In the genomic region with DNA sequence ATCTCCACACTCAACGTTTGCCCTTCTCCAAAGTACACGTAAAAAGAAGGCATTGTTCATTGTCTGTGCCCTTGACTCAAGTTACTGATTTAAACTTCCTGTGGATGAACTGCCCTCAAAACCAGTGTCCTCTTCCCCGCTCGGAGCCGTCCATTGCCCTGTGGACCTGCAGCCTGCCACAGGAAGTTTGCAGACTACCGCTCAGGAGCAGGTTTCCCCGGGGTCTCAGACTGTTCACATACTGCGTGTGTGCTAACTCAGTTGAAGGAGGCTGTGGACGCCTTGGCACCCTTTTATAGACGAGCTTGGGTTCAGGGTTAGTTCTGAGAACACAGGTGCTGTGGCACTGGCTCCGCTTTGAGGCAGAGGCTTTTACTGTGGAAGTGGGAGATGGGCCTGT, we compare ENCODE assay signal across 11 mouse cellular contexts. TPM values are rescaled to one million over a fixed set of nuclear protein-coding genes. Genes with fewer than 3 reads are reported as not detected.
DNase-seq lines count a peak whose midpoint lies in the region; ATAC-seq and TF ChIP-seq lines count a peak whose summit lies in the region.
"Had no signal": no experiment of that assay in that cellular context is flagged by ENCODE, and none has a peak within 500 bp of the region (broad histone marks: within the 10 kb centered on the region; RNA-seq: fewer than 3 reads in every experiment).

No protein-coding gene starts in this region.

- no peak for TF ChIP-seq POLR2A in testis, adult 2 months (IDR thresholded peaks at IDR 0.05; ENCODE audit: control insufficient read depth, low read depth, low read length)

- H3K4me1 ChIP-seq in heart, postnatal 0 days (ENCODE audit: control insufficient read depth, insufficient read depth), result peaks cover 16% of the 10 kb centered on the region
- H3K4me1 ChIP-seq in lung, embryonic 16.5 days (replicated peaks; ENCODE audit: control insufficient read depth, insufficient read depth, low read length), result peaks cover 24% of the 10 kb centered on the region
- H3K4me1 ChIP-seq in embryonic facial prominence, embryonic 15.5 days, result peaks cover 34% of the 10 kb centered on the region
- H3K4me1 ChIP-seq in testis, adult 2 months (ENCODE audit: control insufficient read depth, insufficient read depth, low read length), result peaks cover 10% of the 10 kb centered on the region

- DNase-seq in heart, postnatal 0 days (ENCODE audit: low spot score), result no peak
- no peak for DNase-seq in heart, adult 8-10 months (ENCODE audit: low spot score)
- no peak for DNase-seq in lung, postnatal 4 days
- DNase-seq in thymus, postnatal 10 days (ENCODE audit: low spot score in 2 of 2), result no peak
- DNase-seq: gastrocnemius, postnatal 25 days; right cerebral cortex, adult 18-20 months had no signal

- peaks cover 17% of the 10 kb centered on the region for H3K36me3 ChIP-seq in heart, postnatal 0 days (replicated peaks; ENCODE audit: control insufficient read depth, insufficient read depth, low read length)
- H3K36me3 ChIP-seq in lung, embryonic 16.5 days (ENCODE audit: control insufficient read depth, insufficient read depth, low read length), result no peaks in the 10 kb centered on the region
- H3K36me3 ChIP-seq in embryonic facial prominence, embryonic 15.5 days, result peaks cover 35% of the 10 kb centered on the region
- no peaks in the 10 kb centered on the region; the same call in 1 of the 2 replicates for H3K36me3 ChIP-seq in testis, adult 2 months (ENCODE audit: control insufficient read depth, insufficient read depth, low read length)

- no peak overlapping the region for H3K9ac ChIP-seq in heart, postnatal 0 days (replicated peaks; ENCODE audit: low read depth, low read length)
- H3K9ac ChIP-seq in lung, embryonic 16.5 days (ENCODE audit: low read length), result no peak overlapping the region
- no peak overlapping the region for H3K9ac ChIP-seq in embryonic facial prominence, embryonic 15.5 days
- H3K9ac ChIP-seq: forebrain, embryonic 13.5 days had no signal

- TF ChIP-seq EP300 in heart, postnatal 0 days (IDR thresholded peaks at IDR 0.05; ENCODE audit: low read depth), result no peak

- no peaks in the 10 kb centered on the region for H3K27me3 ChIP-seq in heart, postnatal 0 days (ENCODE audit: control insufficient read depth, insufficient read depth, low read length)
- no peaks in the 10 kb centered on the region for H3K27me3 ChIP-seq in lung, embryonic 16.5 days (ENCODE audit: control insufficient read depth, insufficient read depth, low read depth, low read length)
- H3K27me3 ChIP-seq in embryonic facial prominence, embryonic 15.5 days, result no peaks in the 10 kb centered on the region
- no peaks in the 10 kb centered on the region for H3K27me3 ChIP-seq in testis, adult 2 months (ENCODE audit: control insufficient read depth, insufficient read depth, low read length)
- H3K27me3 ChIP-seq: forebrain, embryonic 13.5 days had no signal

- WGBS in heart, postnatal 0 days, result 51% methylated on average over 11 of the region's 11 CpGs
- 51% methylated on average over 11 of the region's 11 CpGs for WGBS in lung, embryonic 16.5 days
- WGBS in embryonic facial prominence, embryonic 15.5 days, result 53% methylated on average over 11 of the region's 11 CpGs

- no peak overlapping the region for H3K4me2 ChIP-seq in heart, postnatal 0 days (ENCODE audit: low read depth, low read length)
- no peak overlapping the region for H3K4me2 ChIP-seq in lung, embryonic 16.5 days (ENCODE audit: low read depth, low read length)
- H3K4me2 ChIP-seq in embryonic facial prominence, embryonic 15.5 days (replicated peaks), result no peak overlapping the region
- H3K4me2 ChIP-seq: forebrain, embryonic 13.5 days had no signal

- H3K4me3 ChIP-seq in heart, postnatal 0 days (ENCODE audit: low read depth, low read length), result no peak overlapping the region
- H3K4me3 ChIP-seq in lung, embryonic 16.5 days (ENCODE audit: low read length), result no peak overlapping the region
- no peak overlapping the region for H3K4me3 ChIP-seq in embryonic facial prominence, embryonic 15.5 days (replicated peaks)
- H3K4me3 ChIP-seq in testis, adult 2 months (ENCODE audit: control insufficient read depth, low read depth, low read length), result no peak overlapping the region
- H3K4me3 ChIP-seq: forebrain, embryonic 13.5 days had no signal

- H3K9me3 ChIP-seq in heart, postnatal 0 days (replicated peaks; ENCODE audit: control insufficient read depth, low read length), result no peaks in the 10 kb centered on the region
- no peaks in the 10 kb centered on the region for H3K9me3 ChIP-seq in lung, embryonic 16.5 days (ENCODE audit: control insufficient read depth, low read length)
- no peaks in the 10 kb centered on the region for H3K9me3 ChIP-seq in embryonic facial prominence, embryonic 15.5 days (replicated peaks)
- H3K9me3 ChIP-seq: forebrain, embryonic 13.5 days had no signal

- TF ChIP-seq CTCF in heart, postnatal 0 days (IDR thresholded peaks at IDR 0.05; ENCODE audit: low read depth), result no peak
- TF ChIP-seq CTCF in testis, adult 2 months (IDR thresholded peaks at IDR 0.05; ENCODE audit: control insufficient read depth, insufficient read depth, insufficient replicate concordance, low read depth, low read length), result no peak

- no peak for ATAC-seq in heart, postnatal 0 days (ENCODE audit: insufficient read depth, low read depth)
- ATAC-seq in lung, embryonic 16.5 days (ENCODE audit: low read depth), result no peak
- no peak for ATAC-seq in embryonic facial prominence, embryonic 15.5 days (ENCODE audit: insufficient number of reproducible peaks, low FRiP score, low TSS enrichment, low read depth)
- ATAC-seq: activated CD4-positive, CD25-positive, alpha-beta regulatory T cell, adult 4 months; forebrain, embryonic 13.5 days had no signal

- H3K27ac ChIP-seq in heart, postnatal 0 days (ENCODE audit: low read depth), result peak overlapping the region; percentile 53
- peak overlapping the region; percentile 69 for H3K27ac ChIP-seq in lung, embryonic 16.5 days (ENCODE audit: low read length)
- H3K27ac ChIP-seq in embryonic facial prominence, embryonic 15.5 days (replicated peaks), result 0 out of 2 replicates have a peak overlapping the region, but pooled peaks have one; percentile 22
- peak overlapping the region; percentile 4 for H3K27ac ChIP-seq in testis, adult 2 months (ENCODE audit: control insufficient read depth, insufficient read depth, low read depth, low read length)
- H3K27ac ChIP-seq: forebrain, embryonic 13.5 days had no signal

RNA-seq across cellular contexts. Expression of gene Gcn1l1, which starts 4.3 kb away (rescaled TPM):
- total RNA-seq in heart, postnatal 0 days (2014; rRNA removed; ENCODE audit: low replicate concordance), result 38.3 and 42.8 TPM in 2 replicates
- polyA plus RNA-seq in heart, postnatal 0 days (2015; fragmentation: Nextera tagmentation; extraction: Ambion mirVana), result 12.9 and 13.6 TPM in 2 replicates
- 10 to 100 TPM; 35.7 to 41.6 (median 39.3) TPM for total RNA-seq in heart, adult 8-10 months (2022)
- polyA plus RNA-seq in lung, embryonic 16.5 days (2015; fragmentation: Nextera tagmentation; extraction: Ambion mirVana), result 32.9 and 35.1 TPM in 2 replicates
- polyA plus RNA-seq in embryonic facial prominence, embryonic 15.5 days (2015; fragmentation: Nextera tagmentation; extraction: Ambion mirVana), result 36.2 and 36.4 TPM in 2 replicates
- polyA plus RNA-seq in testis, adult 2 months (2012; rRNA removed), result 67.7 and 77.1 TPM in 2 replicates

RNA-seq across cellular contexts. Expression of gene Rplp0, which starts 10.0 kb away (rescaled TPM):
- 2,397 and 2,522 TPM in 2 replicates for total RNA-seq in heart, postnatal 0 days (2014; rRNA removed; ENCODE audit: low replicate concordance)
- 877 and 933 TPM in 2 replicates for polyA plus RNA-seq in heart, postnatal 0 days (2015; fragmentation: Nextera tagmentation; extraction: Ambion mirVana)
- total RNA-seq in heart, adult 8-10 months (2022), result 100 to 1,000 TPM; 591 to 710 (median 629) TPM
- polyA plus RNA-seq in lung, embryonic 16.5 days (2015; fragmentation: Nextera tagmentation; extraction: Ambion mirVana), result 1,507 and 1,565 TPM in 2 replicates
- polyA plus RNA-seq in embryonic facial prominence, embryonic 15.5 days (2015; fragmentation: Nextera tagmentation; extraction: Ambion mirVana), result 1,780 and 1,815 TPM in 2 replicates
- polyA plus RNA-seq in testis, adult 2 months (2012; rRNA removed), result 1,431 and 1,500 TPM in 2 replicates

Comparison
In these comparisons a context has a peak if more than half of its experiments do, and no peak if none do; other contexts are left out.
1. H3K27ac ChIP-seq: peak in every context shown above with its lines; median percentile 69 in lung, embryonic 16.5 days; 53 in heart, postnatal 0 days; 22 in embryonic facial prominence, embryonic 15.5 days; 4 in testis, adult 2 months.